Mouse (Mus musculus) heart, adult 9 months (tissue): ENCODE measurements at regions not wholly inside any gene's neighbourhood (a gene's known extent, or its start where the extent isn't known, plus 50 kb on each side); places are given as distances from the start of the nearest gene placed in this dataset.

Experiments
- DNase-seq, 2 experiments: peaks; one replicate each; pipeline ENCODE4 v3.0.0; 2022; ENCODE audit warnings: low spot score in 2 of 2

DNA sequence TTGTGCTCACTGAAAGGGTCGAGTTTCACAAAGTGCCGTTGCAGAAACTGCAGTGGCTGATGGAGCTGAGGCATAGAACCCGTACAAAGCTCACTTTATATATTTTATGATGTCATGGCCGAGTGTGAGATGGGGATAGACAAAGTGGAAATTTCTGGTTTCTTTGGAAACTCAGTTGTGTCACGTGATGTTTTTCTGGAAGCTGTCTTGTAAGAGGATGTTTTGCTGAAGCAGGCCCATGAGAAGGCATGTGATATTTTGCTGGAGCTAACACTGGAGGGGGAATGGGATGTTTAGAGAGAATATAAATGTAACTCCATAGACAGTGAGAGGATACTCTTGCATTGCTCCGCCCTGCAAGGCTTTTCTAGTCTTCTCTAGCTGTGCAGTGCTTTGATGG is 311.7 kb downstream of the Tmem132b start:
- DNase-seq = no peak

DNA sequence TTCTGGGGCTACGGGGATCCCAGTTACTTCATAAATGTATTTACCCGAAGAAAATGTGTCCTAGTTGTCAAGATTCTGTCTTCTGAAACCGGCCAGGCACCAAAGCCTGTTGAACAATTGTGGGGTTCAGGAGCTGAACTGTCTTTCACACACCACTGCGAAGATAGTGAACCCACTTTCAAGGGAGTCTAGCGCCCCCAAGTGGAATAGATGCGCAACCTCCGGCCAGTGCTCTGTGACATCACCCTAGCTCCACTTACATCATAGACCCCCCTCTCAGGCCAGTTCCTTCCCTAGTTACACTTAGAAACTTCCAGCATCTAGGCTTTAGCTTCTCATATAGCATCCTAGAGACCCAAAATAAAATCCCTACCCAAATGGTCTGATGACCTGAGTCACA is 318.1 kb downstream of the Tmem132b start:
- DNase-seq = no peak

DNA sequence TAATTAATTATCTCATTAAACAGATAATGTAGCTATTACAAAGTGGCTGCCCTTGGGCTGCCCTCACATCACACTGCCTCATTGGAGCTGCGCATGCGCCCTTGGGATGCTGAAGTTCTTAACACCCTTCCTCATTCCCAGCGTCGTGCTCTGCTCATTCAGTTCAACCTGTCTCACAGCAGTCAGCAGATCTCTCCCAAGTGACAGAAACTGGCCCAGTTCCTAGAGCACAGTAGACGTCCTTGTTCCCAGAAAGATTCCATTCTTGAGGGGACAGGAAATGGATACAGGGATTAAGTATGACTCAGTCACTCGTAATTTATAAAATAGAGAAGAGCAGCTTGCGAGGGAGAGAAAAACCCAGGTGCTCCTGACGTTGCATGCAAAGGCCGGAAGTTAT is 344.7 kb downstream of the Tmem132b start:
- no peak for DNase-seq

DNA sequence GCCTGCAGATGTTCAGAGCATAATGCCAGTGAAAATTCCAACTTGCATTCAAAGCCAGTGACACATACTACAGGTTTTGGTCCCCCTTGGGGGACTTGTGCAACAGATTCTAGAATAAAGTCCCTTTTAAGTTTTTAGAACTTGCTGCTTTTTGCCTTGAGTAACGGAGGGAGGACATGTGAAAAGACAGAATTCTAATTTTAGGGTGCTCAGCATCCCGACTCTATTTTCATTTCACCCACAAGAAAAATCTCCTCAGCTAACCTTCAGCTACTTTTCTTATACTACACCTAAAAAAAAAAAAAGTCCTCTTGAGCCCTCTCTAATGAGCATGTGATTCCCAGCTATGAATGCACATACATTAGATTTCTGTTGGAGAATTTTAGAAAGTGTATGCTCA is 357.3 kb downstream of the Tmem132b start:
- DNase-seq = no peak

DNA sequence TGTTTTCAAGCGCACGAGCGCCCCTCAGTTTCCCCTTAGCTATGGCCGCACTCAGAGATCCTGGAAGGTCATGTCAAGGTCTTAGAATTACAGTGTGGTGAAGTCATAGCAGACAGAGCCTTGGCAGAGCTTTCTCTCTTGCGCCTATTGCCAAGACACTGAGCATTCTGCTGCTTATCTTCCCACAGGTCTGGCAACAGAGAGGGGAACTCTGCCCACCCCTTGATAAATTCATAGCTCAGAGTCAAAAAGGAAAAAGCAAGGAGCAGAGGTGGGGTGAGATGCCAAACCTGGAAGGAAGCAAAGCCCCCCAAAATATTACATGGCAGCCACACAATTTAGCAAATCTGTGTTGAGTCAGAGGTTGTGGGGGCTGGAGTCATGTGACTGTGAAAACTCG is 362.3 kb downstream of the Tmem132b start:
- no peak for DNase-seq

DNA sequence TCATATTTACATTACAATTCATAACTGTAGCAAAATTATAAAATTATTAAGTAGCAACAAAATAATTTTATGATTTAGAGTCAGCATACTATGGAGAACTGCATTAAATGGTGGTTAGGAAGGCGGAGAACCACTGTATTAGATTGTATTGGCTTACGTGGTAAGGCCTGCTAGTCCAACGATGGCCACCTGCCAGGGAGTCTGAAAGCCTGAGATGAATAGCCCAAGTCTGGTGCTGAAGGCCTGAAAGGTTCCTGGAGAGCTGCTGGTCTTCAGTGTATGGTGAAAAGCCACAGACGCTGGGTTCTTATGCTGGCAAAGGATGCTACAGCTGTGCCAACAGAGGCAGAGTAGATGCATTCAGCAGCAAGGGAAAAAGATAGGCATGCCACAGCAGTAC is 370.5 kb downstream of the Tmem132b start:
- no peak for DNase-seq

DNA sequence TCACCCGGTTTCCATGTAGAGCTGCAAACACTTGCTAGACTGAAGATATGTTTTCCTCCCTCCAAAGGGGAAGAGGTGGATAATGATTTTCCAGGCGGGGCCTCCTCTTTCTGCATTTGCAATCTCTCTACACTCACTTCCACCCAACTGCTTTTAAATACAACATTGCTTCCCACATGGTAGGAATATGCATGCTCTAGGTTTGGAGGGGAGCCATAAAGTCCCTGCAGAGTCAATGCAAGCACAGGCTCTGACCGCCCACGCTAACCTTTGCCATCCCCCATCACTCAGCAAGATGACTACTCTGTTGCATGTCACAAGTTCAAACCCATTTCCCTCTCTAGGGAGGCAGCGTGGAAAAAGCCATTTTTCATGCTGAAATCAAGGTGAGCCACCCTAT is 372.9 kb downstream of the Tmem132b start:
- DNase-seq = no peak

DNA sequence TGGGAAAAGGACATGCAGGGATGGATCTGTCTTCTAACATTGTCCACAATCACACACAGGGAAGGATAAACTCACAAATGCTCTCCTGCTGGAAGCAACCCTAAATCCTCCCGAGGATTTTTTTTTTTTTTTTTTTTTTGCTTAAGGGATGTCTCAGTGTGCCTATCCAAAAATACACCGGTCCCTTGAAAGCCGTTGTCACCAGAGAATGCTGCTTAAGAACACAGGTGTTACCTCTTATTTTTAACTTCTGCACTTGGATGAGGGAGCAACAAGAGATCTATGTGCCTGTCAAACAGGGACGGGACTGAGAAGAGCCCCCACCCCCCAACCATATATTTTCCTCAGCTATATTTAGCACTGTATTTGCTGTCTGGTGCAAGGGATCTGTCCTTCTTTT is 375.8 kb downstream of the Tmem132b start:
- DNase-seq = no peak

DNA sequence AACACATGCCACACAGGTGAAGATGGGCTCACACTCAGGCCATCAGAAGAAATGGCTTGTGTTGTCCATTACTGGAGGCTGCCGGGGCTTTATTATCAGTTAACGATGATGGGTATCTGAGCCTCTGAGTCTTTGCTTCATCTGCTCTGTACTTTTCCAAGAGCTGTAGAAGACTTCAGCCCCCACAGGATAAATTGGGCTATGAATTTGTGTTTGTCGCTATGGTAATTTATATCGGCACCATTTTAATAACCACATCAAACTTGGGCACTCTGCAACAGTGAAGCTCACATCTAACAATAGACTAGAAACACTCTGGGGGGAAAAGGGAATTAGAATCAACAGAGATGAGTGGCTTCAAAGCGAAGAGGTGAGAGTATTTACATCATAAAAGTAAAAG is 376.3 kb downstream of the Tmem132b start:
- DNase-seq = no peak

DNA sequence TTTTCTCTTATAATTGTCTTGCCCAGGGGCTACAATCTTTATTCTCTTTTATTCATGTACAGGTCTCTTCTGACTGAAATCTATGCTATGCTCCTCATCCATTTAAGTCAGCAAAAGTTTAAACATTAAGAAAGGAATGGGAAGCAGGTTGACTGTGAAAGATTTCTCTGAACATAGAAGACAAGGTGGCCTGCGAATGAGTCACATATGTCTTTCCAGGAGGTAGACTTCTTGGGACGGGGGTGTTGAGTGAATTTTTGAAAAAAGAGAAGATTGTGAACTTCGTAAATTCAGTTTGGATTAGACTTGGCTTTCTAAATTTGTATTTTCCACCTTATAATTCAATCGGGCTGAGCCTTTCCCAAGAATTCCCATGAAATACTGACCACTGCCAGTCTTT is 384.3 kb downstream of the Tmem132b start:
- DNase-seq = no peak

DNA sequence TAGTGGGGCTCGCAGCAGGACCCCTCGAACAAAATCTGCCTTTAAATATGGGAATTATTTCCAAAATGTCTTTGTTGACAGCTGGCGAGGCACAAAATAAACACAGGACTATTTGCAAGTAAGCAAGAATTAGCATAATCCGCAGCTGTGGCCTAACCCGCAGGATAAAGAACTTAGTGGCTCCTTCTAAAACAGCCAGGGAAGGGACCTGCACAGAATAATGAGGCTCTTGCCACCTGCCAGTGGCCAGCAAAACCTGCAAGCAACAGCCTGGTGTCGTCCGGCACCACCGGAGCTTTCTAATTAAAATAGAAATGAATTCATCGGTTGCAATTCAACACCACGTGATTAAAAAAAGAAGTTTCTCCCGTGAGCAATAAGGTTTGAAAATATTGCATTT is 389.4 kb downstream of the Tmem132b start:
- DNase-seq = no peak

DNA sequence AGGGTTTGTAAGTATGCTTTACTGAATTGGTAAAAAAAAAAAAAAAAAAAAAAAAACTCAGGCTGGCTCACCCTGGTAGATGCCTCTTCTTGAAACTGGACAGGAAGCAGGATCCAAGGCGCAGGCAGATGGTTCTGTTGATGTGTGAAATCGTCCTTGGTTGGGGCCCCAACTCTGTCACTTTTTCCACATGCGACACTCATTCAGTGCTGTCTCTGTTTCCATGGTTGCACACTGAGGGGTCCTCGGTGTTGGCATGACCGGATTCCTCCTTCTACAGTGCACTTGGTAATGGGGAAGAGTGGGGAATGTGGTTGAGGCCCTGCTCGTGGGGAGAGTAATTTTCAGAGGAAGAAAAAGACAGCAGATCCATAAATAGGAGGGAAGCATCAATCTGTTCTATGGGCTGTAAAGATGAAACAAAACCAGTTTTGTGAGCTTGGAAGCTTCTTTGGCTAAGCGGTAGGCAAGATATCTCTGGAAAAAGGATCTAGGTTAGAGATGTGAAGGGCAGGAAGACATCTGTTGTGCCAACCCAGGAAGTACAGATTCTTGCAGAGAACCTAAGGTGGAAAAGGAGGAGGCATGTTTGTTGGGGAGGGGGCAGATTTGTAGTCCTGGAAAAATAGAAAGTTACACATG is 394.4 kb downstream of the Tmem132b start:
- no peak for DNase-seq

DNA sequence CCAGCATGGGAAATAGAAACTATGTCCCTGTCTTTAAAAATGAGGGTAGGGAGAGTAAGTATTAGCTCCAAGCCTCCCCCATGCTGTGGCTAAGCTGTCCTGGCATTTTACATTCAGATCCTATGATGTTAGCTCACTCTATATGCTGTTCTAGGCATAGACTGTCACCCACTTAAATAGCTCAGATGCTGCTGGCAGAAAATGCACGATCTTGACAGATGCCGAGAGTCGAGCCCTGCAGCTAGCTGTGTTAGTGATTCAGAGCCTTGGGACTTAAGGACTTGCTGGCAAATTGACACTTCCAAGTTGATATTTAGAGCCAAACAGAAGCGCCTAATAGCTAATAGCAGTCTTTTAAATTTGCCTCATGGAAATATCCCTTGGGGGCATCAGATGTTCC is 399.9 kb downstream of the Tmem132b start:
- no peak for DNase-seq

DNA sequence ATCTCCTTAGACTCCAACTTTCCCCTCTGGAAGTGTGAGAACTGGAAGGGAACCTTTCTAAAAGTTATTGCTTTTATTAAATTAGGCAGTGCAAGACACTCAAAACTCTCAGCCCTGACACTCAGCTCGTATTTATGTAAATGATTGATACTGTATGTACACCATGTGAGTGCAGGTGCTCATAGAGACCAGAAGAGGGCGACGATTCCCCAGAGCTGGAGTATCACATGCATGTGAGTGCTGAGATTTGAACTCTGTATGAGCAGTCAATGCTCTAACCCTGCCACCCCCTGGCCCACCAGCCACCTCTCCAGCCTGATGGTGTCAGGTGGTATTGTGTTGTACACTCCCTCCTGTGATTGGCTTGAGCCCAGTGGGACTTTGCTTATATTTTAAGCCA is 407.8 kb downstream of the Tmem132b start:
- DNase-seq = no peak

DNA sequence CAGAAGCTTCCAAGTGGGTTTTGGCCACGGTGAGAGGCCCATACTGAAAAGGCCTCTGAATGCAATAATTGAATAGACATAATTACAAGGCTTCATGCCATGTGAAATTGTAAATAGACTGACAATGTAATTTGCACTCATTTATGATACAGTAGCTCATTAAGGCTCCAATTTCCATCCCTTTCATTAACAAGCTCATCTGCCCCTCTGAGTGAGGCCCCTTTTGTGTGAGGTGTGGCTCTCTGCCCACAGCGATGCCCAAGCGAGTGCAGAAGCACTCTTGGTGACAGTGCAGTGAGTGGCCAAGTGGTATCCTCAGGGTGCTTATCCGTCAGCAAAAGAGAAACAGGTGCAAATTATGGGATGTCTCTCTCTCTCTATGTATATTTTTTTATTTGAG is 415.2 kb downstream of the Tmem132b start:
- DNase-seq = no peak

DNA sequence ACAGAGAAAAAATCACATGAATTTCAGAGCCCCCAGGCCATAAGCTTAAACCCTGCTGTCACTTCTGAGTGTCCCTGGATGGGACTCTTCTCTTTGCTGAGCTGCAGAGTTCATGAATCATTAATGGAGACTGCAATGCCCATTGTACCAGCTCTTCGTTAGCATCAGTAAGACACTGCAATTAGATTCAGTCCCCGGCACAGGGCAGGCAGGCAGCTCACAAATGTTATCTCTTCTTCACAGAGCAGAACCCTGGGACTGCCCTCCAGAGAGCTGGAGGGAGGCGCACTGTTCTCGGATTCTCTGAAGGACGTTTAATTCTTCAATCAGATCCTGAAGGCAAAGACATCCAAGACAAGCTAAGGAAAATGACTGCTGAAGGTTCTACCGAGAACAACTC is 420.1 kb downstream of the Tmem132b start:
- DNase-seq = no peak

DNA sequence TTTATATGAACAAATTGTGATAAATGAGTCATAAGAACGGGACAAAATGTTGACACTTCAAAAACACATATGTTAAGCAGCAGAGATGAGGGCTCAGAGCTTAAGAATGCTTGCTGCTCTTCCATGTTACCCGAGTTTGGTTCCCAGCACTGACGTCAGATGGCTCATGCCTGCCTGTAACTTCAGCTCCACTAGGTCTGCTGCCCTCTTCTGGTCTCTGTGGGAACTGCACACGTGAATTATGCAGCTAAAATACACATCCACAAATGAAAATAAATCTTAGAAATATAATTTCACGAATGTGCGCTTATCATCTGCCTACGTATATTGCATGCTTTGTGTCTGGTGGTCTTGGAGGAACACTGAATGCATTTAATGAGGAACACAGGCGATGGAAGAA is 432.5 kb downstream of the Tmem132b start:
- no peak for DNase-seq

DNA sequence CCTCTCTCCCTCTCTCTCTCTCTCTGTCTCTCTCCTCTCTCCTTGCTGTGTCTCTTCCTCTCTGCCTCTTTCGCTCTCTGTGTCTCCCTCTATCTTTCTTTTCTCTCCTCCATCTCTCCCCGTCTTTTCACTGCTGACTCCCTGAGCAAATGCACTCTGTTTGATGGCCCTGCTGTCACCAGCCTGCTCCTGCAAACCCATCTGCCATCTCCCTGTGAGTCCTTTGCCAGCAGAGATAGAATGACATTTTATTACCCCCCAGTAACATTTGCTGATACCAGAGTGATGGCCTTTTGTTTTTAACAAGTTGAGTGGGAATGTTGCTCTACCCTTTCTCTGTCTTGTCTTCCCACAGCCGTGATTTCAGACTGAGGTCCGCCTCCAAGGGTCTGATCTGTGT is 436.6 kb downstream of the Tmem132b start:
- DNase-seq = no peak

DNA sequence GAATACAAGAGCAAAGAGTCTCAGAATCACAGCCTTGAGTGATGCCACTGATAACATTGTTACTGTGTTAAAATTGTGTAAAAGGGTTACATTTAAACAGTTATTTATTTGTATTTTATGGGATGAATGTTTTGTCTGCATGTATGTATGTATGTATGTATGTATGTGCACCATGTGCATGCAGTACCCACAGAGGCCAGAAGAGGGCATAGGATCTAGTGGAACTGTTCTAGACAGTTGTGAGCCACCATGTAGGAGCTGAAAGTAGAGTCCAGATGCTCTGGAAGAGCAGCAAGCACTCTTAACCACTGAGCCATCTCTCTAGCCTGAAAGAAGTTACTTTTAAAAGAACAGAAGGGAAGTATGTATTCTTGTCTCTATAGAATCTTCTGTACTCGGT is 442.5 kb downstream of the Tmem132b start:
- no peak for DNase-seq

DNA sequence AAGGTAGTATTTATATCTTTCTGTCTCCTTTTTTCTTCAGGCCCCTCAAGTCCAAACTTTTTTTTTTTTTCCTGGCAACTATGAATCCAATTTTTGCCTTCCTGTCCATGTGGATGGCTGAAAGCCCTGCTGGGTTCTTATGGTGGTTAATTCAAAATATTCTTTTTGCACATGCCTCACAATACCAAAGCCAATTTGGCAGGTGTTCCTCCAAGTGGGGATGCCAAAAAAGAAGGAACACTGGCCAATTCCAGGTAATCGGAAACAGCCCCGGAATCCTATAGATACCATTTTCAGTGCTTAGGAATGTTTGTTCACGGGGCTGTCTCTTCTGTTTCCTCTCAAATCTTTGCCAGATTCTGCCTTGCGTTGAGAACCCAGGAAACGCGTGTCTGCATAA is 448.2 kb downstream of the Tmem132b start:
- no peak for DNase-seq

DNA sequence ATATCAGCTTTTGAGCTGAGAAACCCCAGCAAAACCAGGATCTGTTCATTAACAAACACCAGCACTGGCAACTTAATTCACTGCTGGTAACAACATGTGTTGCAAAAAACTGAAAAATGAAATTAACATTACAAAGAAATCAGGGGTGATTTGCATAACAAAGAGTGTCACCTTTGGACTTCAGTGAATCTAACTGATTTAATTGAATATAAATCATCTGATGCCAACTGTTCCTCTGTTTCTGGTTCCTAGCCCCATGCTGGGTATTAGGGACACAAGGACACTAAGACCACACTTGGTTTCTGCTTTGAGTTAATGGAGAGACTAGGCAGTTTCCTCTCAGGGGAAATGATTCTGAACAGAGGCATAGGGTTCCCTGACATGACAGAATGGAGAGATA is 453.8 kb downstream of the Tmem132b start:
- DNase-seq = no peak

DNA sequence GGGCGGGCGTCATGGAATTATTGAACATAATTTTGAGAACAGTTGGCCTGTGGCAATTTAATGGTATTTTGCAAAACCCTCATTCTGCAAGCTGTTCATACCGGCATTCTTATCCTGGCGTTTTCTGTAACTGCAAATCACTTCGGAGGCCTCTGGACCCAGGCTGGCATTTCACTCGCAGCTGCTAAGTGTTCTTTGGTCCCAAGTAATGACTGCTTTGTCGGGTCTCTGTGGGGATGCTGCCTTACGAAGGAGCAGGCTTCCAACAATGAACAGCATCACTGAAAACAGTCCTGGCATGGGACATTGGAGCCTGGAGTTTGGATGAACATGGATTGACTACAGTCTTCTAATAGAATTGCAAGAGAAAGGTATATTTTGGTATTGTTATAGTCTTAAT is 465.6 kb downstream of the Tmem132b start:
- DNase-seq = no peak

DNA sequence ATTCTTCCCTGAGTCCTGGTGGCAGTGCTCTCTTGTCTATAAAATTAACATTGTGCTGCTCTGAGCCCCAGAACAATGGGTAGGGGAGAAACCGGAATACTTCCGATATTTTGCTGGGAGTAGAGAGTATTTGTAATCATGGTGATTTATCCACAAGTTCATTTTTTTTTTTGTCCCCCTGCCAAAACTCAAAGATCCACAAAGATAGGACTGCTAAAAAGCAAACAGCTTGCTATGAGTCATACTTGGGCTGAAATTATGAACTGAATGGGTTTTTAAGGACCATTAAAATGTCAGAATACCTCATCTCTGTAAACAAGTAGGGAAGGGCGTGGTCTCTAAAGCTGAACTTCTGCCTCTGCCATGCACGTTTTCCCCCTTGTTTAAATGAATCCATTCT is 476.3 kb downstream of the Tmem132b start:
- DNase-seq = no peak

DNA sequence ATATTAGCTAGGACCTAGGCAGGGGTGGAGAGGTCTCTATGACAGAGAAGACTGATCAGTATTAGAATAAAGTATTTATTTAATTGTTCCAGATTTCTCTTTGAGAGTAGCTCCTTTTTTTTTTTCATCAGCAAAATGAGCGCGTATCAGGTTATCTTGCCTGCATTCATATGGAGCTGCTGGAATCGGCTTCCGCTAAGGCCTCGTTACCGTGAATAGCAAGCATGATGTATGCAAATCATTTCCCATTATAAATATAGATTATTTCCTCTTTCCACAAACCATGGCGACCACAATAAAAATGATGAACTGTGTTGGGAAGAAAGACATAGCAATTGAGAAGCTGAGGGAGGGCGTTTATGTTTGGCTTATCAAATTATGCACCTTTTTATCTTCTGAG is 476.7 kb downstream of the Tmem132b start:
- DNase-seq = no peak

DNA sequence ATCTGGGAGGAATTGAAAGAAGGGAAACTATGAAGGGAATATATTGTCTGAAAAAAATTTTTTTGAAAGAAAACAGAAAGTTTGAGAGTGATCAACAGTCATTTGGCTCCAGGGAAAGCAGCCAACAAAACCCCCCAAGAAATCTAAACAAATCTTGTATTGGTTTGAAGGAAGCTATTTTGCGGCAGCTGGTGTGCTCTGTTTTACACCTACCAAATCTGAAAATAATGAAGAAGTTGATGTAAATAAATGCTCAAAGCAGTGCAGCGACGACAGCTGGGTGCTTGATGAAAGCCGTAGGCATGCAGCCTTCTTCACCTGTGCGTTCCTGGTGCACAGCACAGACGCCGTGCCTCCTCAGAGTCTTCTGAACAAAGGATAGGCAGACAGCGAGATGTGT is 488.2 kb downstream of the Tmem132b start:
- DNase-seq = no peak
